Mouse (Mus musculus) mouse trophoblast stem cell (cell line): ENCODE measurements around the gene Nufip2.

Source experiments
- in situ Hi-C, 2 experiments: fragments of 300-500 bp; cut with MseI, MboI; formaldehyde crosslinking; loops; 2 replicates in 1 of 2; 3 replicates in 1 of 2; pipeline ENCODE4 v1.15.1; 2025

Gene Nufip2

GRCm38 (mm10) chr11:77769496-77769895 is 83.5 kb downstream of the Nufip2 start:
- in situ Hi-C loops, result no loop called here

GRCm38 (mm10) chr11:77770346-77770745 is 84.4 kb downstream of the Nufip2 start:
- in situ Hi-C loops, result no loop called here

- in situ Hi-C loops, result no loop called here
Observed at GRCm38 (mm10) chr11:77771879-77772713, 86.1 kb downstream of the Nufip2 start.

GRCm38 (mm10) chr11:77775701-77776400 is 89.9 kb downstream of the Nufip2 start:
- in situ Hi-C loops, result no loop called here

- in situ Hi-C loops, result no loop called here
Observed at GRCm38 (mm10) chr11:77777436-77777835, 91.5 kb downstream of the Nufip2 start.

- in situ Hi-C loops, result no loop called here
Observed at GRCm38 (mm10) chr11:77777937-77778336, 92.0 kb downstream of the Nufip2 start.

GRCm38 (mm10) chr11:77779240-77779639 is 93.3 kb downstream of the Nufip2 start:
- in situ Hi-C loops, result no loop called here

GRCm38 (mm10) chr11:77781088-77781487 is 95.1 kb downstream of the Nufip2 start:
- in situ Hi-C loops, result no loop called here

- in situ Hi-C loops, result no loop called here
Observed at GRCm38 (mm10) chr11:77782104-77782815, 96.3 kb downstream of the Nufip2 start.

- in situ Hi-C loops, result no loop called here
Observed at GRCm38 (mm10) chr11:77783211-77783746, 97.3 kb downstream of the Nufip2 start.

- in situ Hi-C loops, result no loop called here
Observed at GRCm38 (mm10) chr11:77783747-77784646, 98.0 kb downstream of the Nufip2 start.

- in situ Hi-C loops, result no loop called here
Observed at GRCm38 (mm10) chr11:77784894-77785293, 98.9 kb downstream of the Nufip2 start.

GRCm38 (mm10) chr11:77785396-77785767 is 99.4 kb downstream of the Nufip2 start:
- in situ Hi-C loops, result no loop called here

- in situ Hi-C loops, result no loop called here
Observed at GRCm38 (mm10) chr11:77785768-77786561, 100.0 kb downstream of the Nufip2 start.

GRCm38 (mm10) chr11:77787707-77788106 is 101.8 kb downstream of the Nufip2 start, which contains the start of gene Gm10277:
Gene Gm10277 (minus strand): TSS chr11:77787747.
- in situ Hi-C loops, result no loop called here

GRCm38 (mm10) chr11:77789512-77789911 is 103.6 kb downstream of the Nufip2 start:
- in situ Hi-C loops, result no loop called here

GRCm38 (mm10) chr11:77790286-77790685 is 104.3 kb downstream of the Nufip2 start:
- in situ Hi-C loops, result loop anchor here (5.0 kb wide), 2 partner anchors 38 to 53 kb away; no protein-coding TSS in a partner anchor

GRCm38 (mm10) chr11:77791241-77791727 is 105.3 kb downstream of the Nufip2 start:
- in situ Hi-C loops, result loop anchor here (5.0 kb wide), 2 partner anchors 39 to 54 kb away; no protein-coding TSS in a partner anchor
